Mouse (Mus musculus) kidney, embryonic 16.5 days (tissue): ENCODE results near the gene Slc37a3. TPM values are rescaled to one million over a fixed set of nuclear protein-coding genes. Genes with fewer than 3 reads are reported as not detected.

Experiments used
- ATAC-seq: fragments of 200-750 bp; cut with Nextera tagmentation; 2 replicates; pipeline ENCODE4 v1.8.0; 2017; ENCODE audit warnings: moderate TSS enrichment; ENCODE audit not compliant: low FRiP score, low TSS enrichment
- H3K27ac ChIP-seq: fragments of 300-500 bp; sonication (generic); 2 replicates; pipeline ENCODE4 v1.5.1; 2014; ENCODE audit warnings: low read length
- H3K27me3 ChIP-seq: fragments of 300-500 bp; sonication (generic); 2 replicates; pipeline ENCODE4 v1.6.1; 2014; ENCODE audit warnings: low read length, control low read depth, mixed read lengths; ENCODE audit not compliant: insufficient read depth
- H3K36me3 ChIP-seq: fragments of 300-500 bp; sonication (generic); 2 replicates; pipeline ENCODE4 v1.6.1; 2014; ENCODE audit warnings: low read length, control low read depth, mixed read lengths; ENCODE audit not compliant: insufficient read depth
- H3K4me1 ChIP-seq: fragments of 300-500 bp; sonication (generic); 2 replicates; pipeline ENCODE4 v1.6.1; 2014; ENCODE audit warnings: low read length, control low read depth, mixed read lengths; ENCODE audit not compliant: insufficient read depth
- H3K4me2 ChIP-seq: fragments of 300-500 bp; sonication (generic); replicated peaks from 2 replicates; pipeline ENCODE4 v1.6.1; 2014; ENCODE audit warnings: low read depth, low read length
- H3K4me3 ChIP-seq: fragments of 300-500 bp; sonication (generic); 2 replicates; pipeline ENCODE4 v1.5.1; 2014; ENCODE audit warnings: mild to moderate bottlenecking, low read length
- H3K9ac ChIP-seq: fragments of 300-500 bp; sonication (generic); replicated peaks from 2 replicates; pipeline ENCODE4 v1.6.1; 2014; ENCODE audit warnings: low read length
- H3K9me3 ChIP-seq: fragments of 300-500 bp; sonication (generic); 2 replicates; pipeline ENCODE4 v1.6.1; 2016; ENCODE audit warnings: low read length, control low read depth
- WGBS: fragments of 180-500 bp; shearing (Covaris S2); extraction: QIAGEN DNeasy Blood & Tissue Kit; methylation state at CpG from one replicate; pipeline ENCODE4 v1.1.7; 2014; 5-methylcytosine and 5-hydroxymethylcytosine counted together
- polyA plus RNA-seq: library from polyadenylated mRNA; unstranded; fragments of >200 nt; fragmentation: Nextera tagmentation; extraction: Ambion mirVana; gene quantifications from 2 replicates; pipeline ENCODE4 v1.2.1, GENCODE M21; 2015

Gene Slc37a3
- polyA plus RNA-seq, 1 experiment from 2014 or later: 57.7 TPM

- Histone ChIP-seq H3K27ac (peak overlapping the region; percentile 55; the same call in 1 of the 2 replicates), H3K4me2 (no peak overlapping the region), H3K4me1 (no peaks in the 10 kb centered on the region; the same call in 1 of the 2 replicates), H3K36me3 (no peaks in the 10 kb centered on the region), H3K27me3 (no peaks in the 10 kb centered on the region), H3K9ac (0 out of 2 replicates have a peak overlapping the region, but pooled peaks have one; percentile 23), H3K4me3 (no peak overlapping the region), H3K9me3 (no peaks in the 10 kb centered on the region)
- 14% methylated on average over 6 of the region's 9 CpGs for WGBS
- ATAC-seq: no peak
Measured at GRCm38 (mm10) chr6:39286053-39286731, 91.3 kb downstream of the Slc37a3 start.

DNA sequence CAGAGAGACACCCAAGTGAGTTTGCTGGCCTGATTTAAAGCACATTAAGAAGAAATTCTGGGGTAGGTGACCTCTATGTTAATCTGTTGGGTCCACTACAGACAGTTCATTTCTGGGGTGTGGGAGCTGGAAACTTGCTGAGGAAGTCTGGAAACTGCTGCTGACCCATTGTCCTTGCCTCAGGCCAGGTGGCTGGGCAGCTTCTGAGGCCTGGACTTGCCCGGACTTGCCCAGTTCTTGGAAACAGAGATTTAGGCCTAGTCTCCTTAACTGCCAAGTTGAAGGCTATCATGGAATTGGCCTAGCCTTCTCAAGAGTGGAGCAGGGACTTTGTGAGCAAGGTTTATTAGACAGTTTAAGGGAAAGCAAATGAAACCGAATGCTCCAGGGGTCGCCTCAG, 92.6 kb downstream of the Slc37a3 start:
- WGBS: 89% methylated on average over 3 of the region's 3 CpGs
- ATAC-seq: no peak
- H3K36me3 ChIP-seq: no peaks in the 10 kb centered on the region
- H3K4me2 ChIP-seq: no peak overlapping the region
- no peak overlapping the region for H3K9ac ChIP-seq
- no peaks in the 10 kb centered on the region; the same call in 1 of the 2 replicates for H3K4me1 ChIP-seq
- no peak overlapping the region for H3K4me3 ChIP-seq
- H3K27ac ChIP-seq: no peak overlapping the region
- H3K27me3 ChIP-seq: no peaks in the 10 kb centered on the region
- no peaks in the 10 kb centered on the region for H3K9me3 ChIP-seq

Other genes starting within 250 kb of the Slc37a3 start
- gene Kdm7a, start 170.9 kb downstream of the Slc37a3 start, polyA plus RNA-seq: 5.7 and 6.2 TPM in 2 replicates
- gene Rab19, start 3.5 kb upstream of the Slc37a3 start, polyA plus RNA-seq: 2.2 and 2.9 TPM in 2 replicates
- gene Mkrn1, start 42.8 kb upstream of the Slc37a3 start, polyA plus RNA-seq: 59.4 and 64.1 TPM in 2 replicates
- gene Dennd2a, start 180.2 kb upstream of the Slc37a3 start, polyA plus RNA-seq: 20.6 and 20.9 TPM in 2 replicates
- 31.7 and 32.8 TPM in 2 replicates for gene Adck2, start 196.2 kb upstream of the Slc37a3 start, polyA plus RNA-seq
- 3.8 TPM in 1 of 2 replicates, not detected in the other for gene Gm42420, start 208.1 kb upstream of the Slc37a3 start, polyA plus RNA-seq
- 326 and 331 TPM in 2 replicates for gene Ndufb2, start 214.9 kb upstream of the Slc37a3 start, polyA plus RNA-seq